Mouse (Mus musculus) CH12F3 (cell line): ENCODE data around the gene Prl8a1.

Experiments
- in situ Hi-C: fragments of 300-500 bp; cut with MboI; formaldehyde crosslinking; loops from 2 replicates; pipeline ENCODE4 v1.14.3; 2020; ENCODE audit warnings: low sequenced_read_pairs

The Prl8a1 gene

DNA sequence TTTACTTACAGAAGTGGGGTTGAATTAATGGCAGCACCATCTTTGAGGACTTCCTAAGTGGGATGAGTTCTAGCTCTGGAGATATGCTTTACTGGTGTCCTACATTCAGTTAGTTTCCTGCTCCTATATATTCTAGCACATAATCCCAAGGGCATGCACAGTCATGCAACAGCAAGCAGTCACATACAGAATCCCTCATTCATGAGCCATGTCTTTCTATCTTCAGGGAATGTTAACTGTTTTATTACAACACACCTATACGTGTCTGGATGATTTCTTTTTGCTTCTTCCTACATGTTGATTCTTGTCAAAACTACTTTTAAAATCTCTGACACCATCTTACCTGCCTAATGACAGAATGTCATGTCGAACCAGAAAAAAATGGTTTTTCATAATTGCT lies at the start of gene Prl8a1:
TSS of gene Prl8a1 (minus strand) at position 101 of the 400 bp plus-strand sequence.
- in situ Hi-C loops: no loop called here

DNA sequence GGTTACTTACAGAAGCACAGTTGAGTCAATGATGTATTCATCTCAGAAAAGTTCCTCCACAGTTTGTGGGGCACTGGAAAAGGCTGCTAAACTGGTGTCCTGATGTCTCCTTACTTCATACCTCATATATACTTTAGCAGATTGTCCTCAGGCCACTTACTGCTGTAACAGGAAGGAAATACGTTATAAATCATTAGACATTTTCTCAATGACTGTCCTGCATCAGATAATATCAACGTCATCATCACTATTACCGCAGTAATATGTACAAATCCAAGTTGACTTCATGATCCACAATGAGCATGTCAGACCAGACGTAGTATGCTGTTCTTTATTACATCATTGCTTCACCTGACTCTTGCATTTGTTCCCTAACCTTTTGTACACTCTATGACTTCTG lies 28.5 kb upstream of the Prl8a1 start, which contains the start of gene Prl7b1:
TSS of gene Prl7b1 (minus strand) at position 101 of the 400 bp plus-strand sequence.
- in situ Hi-C loops: no loop called here

DNA sequence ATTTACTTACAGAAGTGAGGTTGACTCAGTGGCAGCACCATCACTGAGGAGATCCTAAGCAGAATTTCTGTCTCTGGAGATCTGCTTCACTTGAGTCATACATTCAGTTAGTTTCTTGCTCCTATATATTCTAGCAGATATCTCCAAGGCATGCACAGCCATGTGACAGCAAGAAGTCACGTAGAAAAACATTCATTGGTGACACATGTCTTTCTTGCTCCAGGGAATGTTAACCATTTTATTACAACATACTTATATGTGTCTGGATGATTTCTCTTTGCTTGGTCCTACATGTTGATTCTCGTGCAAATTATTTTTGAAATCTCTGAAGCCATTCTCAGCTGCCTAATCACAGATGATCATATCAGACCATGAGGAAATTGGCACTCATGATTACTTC lies 17.5 kb downstream of the Prl8a1 start, which contains the start of gene Prl8a9:
TSS of gene Prl8a9 (minus strand) at position 101 of the 400 bp plus-strand sequence.
- in situ Hi-C loops: no loop called here

DNA sequence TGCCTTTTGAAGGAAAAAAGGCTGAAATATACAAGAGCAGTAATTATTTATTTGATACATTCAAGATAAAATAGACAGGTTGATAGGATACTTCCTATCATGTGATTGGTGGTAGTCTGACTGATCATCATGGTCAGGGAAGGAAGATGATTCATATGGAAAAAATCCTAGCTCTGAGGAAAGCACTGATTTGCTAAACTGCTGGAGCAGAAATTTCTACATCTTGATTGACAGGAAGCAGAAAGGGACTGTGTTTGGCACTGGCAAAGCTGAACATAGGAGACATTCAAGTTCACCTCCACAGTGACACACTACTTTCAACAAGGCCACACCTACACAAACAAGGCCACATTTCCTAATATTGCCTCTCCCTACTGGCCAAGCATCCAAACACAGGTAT lies 28.6 kb downstream of the Prl8a1 start:
- in situ Hi-C loops: no loop called here
